Mouse (Mus musculus) hindbrain, embryonic 14.5 days (tissue): ENCODE measurements at regions not wholly inside any gene's neighbourhood (a gene's known extent, or its start where the extent isn't known, plus 50 kb on each side); places are given as distances from the start of the nearest gene placed in this dataset.

Experiments used
- ATAC-seq: fragments of 200-750 bp; cut with Nextera tagmentation; 2 replicates; pipeline ENCODE4 v1.8.0; 2017; ENCODE audit warnings: moderate number of reproducible peaks, mild to moderate bottlenecking, moderate TSS enrichment, moderate library complexity; ENCODE audit not compliant: low FRiP score
- DNase-seq: peaks from one replicate; pipeline ENCODE4 v3.0.0-alpha.2; 2015; ENCODE audit warnings: low spot score
- H3K27ac ChIP-seq: fragments of 300-500 bp; sonication (generic); 2 replicates; pipeline ENCODE4 v1.5.1; 2014; ENCODE audit warnings: mild to moderate bottlenecking, moderate library complexity
- H3K27me3 ChIP-seq: fragments of 300-500 bp; sonication (generic); 2 replicates; pipeline ENCODE4 v1.6.1; 2014; ENCODE audit warnings: mild to moderate bottlenecking, low read length, mixed read lengths; ENCODE audit not compliant: control insufficient read depth, insufficient read depth
- H3K36me3 ChIP-seq: fragments of 300-500 bp; sonication (generic); replicated peaks from 2 replicates; pipeline ENCODE4 v1.6.1; 2014; ENCODE audit not compliant: control insufficient read depth, insufficient read depth
- H3K4me1 ChIP-seq: fragments of 300-500 bp; sonication (generic); replicated peaks from 2 replicates; pipeline ENCODE4 v1.6.1; 2014; ENCODE audit warnings: antibody characterized with exemption, low read length, mixed read lengths; ENCODE audit not compliant: control insufficient read depth, insufficient read depth
- H3K4me2 ChIP-seq: fragments of 300-500 bp; sonication (generic); replicated peaks from 2 replicates; pipeline ENCODE4 v1.6.1; 2014; ENCODE audit warnings: mild to moderate bottlenecking, moderate library complexity
- H3K4me3 ChIP-seq: fragments of 300-500 bp; sonication (generic); replicated peaks from 2 replicates; pipeline ENCODE4 v1.5.1; 2014; ENCODE audit warnings: mild to moderate bottlenecking, low read length
- H3K9ac ChIP-seq: fragments of 300-500 bp; sonication (generic); 2 replicates; pipeline ENCODE4 v1.6.1; 2014
- H3K9me3 ChIP-seq: fragments of 300-500 bp; sonication (generic); 2 replicates; pipeline ENCODE4 v1.6.1; 2016; ENCODE audit warnings: low read length; ENCODE audit not compliant: control insufficient read depth
- WGBS: fragments of 180-500 bp; shearing (Covaris S2); extraction: QIAGEN DNeasy Blood & Tissue Kit; methylation state at CpG from one replicate; pipeline ENCODE4 v1.1.7; 2014; 5-methylcytosine and 5-hydroxymethylcytosine counted together

- no peaks in the 10 kb centered on the region for H3K4me1 ChIP-seq
- H3K9me3 ChIP-seq, result no peaks in the 10 kb centered on the region
- no peak for ATAC-seq
- no peak overlapping the region for H3K27ac ChIP-seq
- no peaks in the 10 kb centered on the region for H3K27me3 ChIP-seq
- no peak overlapping the region for H3K4me3 ChIP-seq
- 96% methylated on average over 1 of the region's 1 CpGs for WGBS
- no peak overlapping the region for H3K4me2 ChIP-seq
- DNase-seq, result no peak
- no peaks in the 10 kb centered on the region for H3K36me3 ChIP-seq
- H3K9ac ChIP-seq, result no peak overlapping the region
These were observed 367.3 kb upstream of the Myt1l start for GRCm38 (mm10) chr12:29160920-29161319.

- no peaks in the 10 kb centered on the region for H3K36me3 ChIP-seq
- H3K4me3 ChIP-seq, result no peak overlapping the region
- DNase-seq, result no peak
- no peaks in the 10 kb centered on the region for H3K27me3 ChIP-seq
- H3K4me2 ChIP-seq, result no peak overlapping the region
- H3K9me3 ChIP-seq, result no peaks in the 10 kb centered on the region
- H3K4me1 ChIP-seq, result no peaks in the 10 kb centered on the region
- WGBS, result 16% methylated on average over 2 of the region's 2 CpGs
- H3K9ac ChIP-seq, result no peak overlapping the region
- no peak for ATAC-seq
- no peak overlapping the region for H3K27ac ChIP-seq
These were observed 366.6 kb upstream of the Myt1l start for GRCm38 (mm10) chr12:29161546-29161945.

GRCm38 (mm10) chr12:29164701-29165100 lies 363.5 kb upstream of the Myt1l start:
- H3K4me1 ChIP-seq, result no peaks in the 10 kb centered on the region
- no peaks in the 10 kb centered on the region for H3K27me3 ChIP-seq
- H3K4me3 ChIP-seq, result no peak overlapping the region
- DNase-seq (no peak), ATAC-seq (no peak)
- no peak overlapping the region for H3K9ac ChIP-seq
- no peak overlapping the region for H3K4me2 ChIP-seq
- H3K36me3 ChIP-seq, result no peaks in the 10 kb centered on the region
- WGBS, result 84% methylated on average over 2 of the region's 2 CpGs
- no peak overlapping the region for H3K27ac ChIP-seq
- no peaks in the 10 kb centered on the region for H3K9me3 ChIP-seq

DNA sequence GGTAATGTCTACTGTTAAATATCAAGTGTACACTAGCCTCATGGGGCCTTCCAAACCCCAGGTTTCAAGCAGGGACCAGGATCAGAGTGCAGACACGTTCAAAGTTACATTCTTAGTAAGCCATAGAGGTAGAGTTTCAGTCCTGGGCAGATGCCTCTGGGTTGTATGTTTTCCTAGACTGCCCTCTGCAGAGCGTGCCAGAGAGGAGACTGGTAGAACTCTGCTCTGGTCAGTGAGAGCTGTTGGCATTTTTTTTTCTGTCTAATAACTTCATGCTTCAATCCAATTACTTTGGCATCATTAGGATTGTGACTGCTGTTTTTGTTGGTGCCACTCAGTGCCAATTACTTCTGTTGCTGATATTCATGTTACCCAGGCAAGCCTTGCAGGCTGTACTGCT lies 361.9 kb upstream of the Myt1l start:
- WGBS, result 51% methylated on average over 2 of the region's 2 CpGs
- ATAC-seq (no peak), DNase-seq (no peak)
- Histone ChIP-seq H3K27ac (no peak overlapping the region), H3K9me3 (no peaks in the 10 kb centered on the region), H3K4me3 (no peak overlapping the region), H3K9ac (no peak overlapping the region), H3K4me1 (no peaks in the 10 kb centered on the region), H3K36me3 (no peaks in the 10 kb centered on the region), H3K4me2 (no peak overlapping the region), H3K27me3 (no peaks in the 10 kb centered on the region)

DNA sequence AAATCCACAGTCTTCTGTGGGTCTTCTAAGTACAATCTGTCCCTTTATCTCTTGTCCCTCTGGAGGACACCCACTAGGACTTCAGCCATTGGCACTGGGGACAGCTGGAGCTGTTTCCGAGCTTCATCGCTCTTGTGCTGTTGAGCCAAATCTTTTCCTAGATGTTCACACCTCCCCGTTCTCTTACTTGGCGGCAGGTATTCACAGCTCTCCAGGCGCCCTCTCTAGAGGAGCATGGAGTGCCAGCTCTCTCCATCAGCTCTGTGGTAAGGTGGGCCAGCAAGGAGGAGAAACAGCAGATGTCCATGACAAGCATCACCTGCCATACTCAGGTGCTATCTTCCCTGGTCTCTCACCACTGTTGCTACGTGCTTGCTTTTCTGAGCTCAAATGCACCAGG lies 360.3 kb upstream of the Myt1l start:
- no peaks in the 10 kb centered on the region for H3K27me3 ChIP-seq
- H3K27ac ChIP-seq, result no peak overlapping the region
- 84% methylated on average over 6 of the region's 6 CpGs for WGBS
- H3K9me3 ChIP-seq, result no peaks in the 10 kb centered on the region
- no peaks in the 10 kb centered on the region for H3K4me1 ChIP-seq
- H3K4me2 ChIP-seq, result no peak overlapping the region
- DNase-seq (no peak), ATAC-seq (no peak)
- H3K9ac ChIP-seq, result no peak overlapping the region
- no peak overlapping the region for H3K4me3 ChIP-seq
- H3K36me3 ChIP-seq, result no peaks in the 10 kb centered on the region

- ATAC-seq (peak; percentile 51; the same call in 1 of the 2 replicates), DNase-seq (peak; percentile 34)
- H3K36me3 ChIP-seq, result no peaks in the 10 kb centered on the region
- H3K27me3 ChIP-seq, result no peaks in the 10 kb centered on the region
- H3K4me1 ChIP-seq, result peaks cover 13% of the 10 kb centered on the region
- no peak overlapping the region for H3K4me3 ChIP-seq
- H3K4me2 ChIP-seq, result no peak overlapping the region
- H3K27ac ChIP-seq, result peak overlapping the region; percentile 68
- H3K9me3 ChIP-seq, result no peaks in the 10 kb centered on the region
- no peak overlapping the region for H3K9ac ChIP-seq
- 60% methylated on average over 10 of the region's 10 CpGs for WGBS
These were observed 352.3 kb upstream of the Myt1l start for GRCm38 (mm10) chr12:29175698-29176440.

GRCm38 (mm10) chr12:29177145-29177544 lies 351.0 kb upstream of the Myt1l start:
- H3K9ac ChIP-seq, result no peak overlapping the region
- DNase-seq, result no peak
- no peaks in the 10 kb centered on the region for H3K9me3 ChIP-seq
- no peak for ATAC-seq
- no peaks in the 10 kb centered on the region for H3K36me3 ChIP-seq
- no peak overlapping the region for H3K27ac ChIP-seq
- no peak overlapping the region for H3K4me3 ChIP-seq
- peaks cover 13% of the 10 kb centered on the region for H3K4me1 ChIP-seq
- no peaks in the 10 kb centered on the region for H3K27me3 ChIP-seq
- WGBS, result 87% methylated on average over 12 of the region's 12 CpGs
- no peak overlapping the region for H3K4me2 ChIP-seq

DNA sequence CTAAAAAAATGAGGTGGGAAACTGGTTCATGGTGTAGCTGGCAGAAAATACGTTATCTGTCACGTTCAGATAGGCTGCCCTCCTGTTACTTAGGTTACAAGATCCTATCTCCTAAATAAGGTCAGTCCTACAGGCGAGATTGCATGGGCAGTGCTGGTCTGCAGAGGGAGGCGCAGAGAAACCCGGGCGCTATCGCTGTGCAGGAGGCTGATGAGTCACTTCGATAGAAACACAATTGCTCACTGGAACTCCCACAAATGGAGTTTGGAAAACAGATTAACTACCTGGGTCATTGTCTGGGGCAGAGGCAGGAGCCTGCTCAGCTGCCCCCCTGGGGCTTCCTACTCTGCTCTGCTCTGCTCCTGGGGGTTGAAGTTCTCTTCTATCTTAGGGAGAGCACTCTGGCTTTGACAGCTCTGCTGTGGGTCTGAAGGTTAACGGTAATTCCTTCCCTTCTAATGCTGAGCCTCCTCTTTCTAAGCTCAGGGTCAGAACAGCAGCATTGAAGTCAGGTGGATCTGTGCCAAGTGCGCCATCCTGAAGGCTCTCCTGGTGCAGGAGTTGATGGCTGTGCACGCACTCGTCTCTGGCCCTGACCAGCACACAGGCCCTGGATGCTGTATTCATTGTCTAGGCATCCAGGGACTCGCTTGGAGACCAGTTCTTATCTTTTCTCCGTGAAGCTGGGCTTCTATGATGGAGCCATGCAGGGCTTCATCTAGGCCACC lies 349.9 kb upstream of the Myt1l start:
- no peaks in the 10 kb centered on the region for H3K36me3 ChIP-seq
- ATAC-seq (no peak), DNase-seq (no peak)
- no peaks in the 10 kb centered on the region for H3K27me3 ChIP-seq
- H3K9me3 ChIP-seq, result no peaks in the 10 kb centered on the region
- no peak overlapping the region for H3K27ac ChIP-seq
- no peak overlapping the region for H3K9ac ChIP-seq
- H3K4me3 ChIP-seq, result no peak overlapping the region
- peaks cover 13% of the 10 kb centered on the region for H3K4me1 ChIP-seq
- WGBS, result 76% methylated on average over 14 of the region's 14 CpGs
- H3K4me2 ChIP-seq, result no peak overlapping the region

DNA sequence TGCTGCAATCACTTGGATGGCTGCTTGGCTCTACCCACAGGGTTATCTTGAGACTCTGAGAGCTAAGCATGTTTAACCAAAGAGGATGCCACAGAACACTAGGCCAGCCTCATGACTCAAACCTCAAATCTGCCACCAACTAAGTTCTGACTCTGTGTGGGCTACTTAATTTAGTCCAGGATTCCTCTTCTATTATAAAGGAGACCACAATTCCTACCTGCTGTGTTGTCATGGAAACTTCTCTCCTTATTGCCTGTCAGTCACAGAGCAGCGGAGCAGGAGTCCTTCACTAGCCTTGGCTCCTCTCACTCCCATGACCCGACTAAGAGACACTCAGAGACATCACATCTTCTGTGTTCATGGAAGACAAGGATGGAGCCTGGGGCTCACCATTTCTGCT lies 348.8 kb upstream of the Myt1l start:
- Histone ChIP-seq H3K9me3 (no peaks in the 10 kb centered on the region), H3K4me2 (no peak overlapping the region), H3K4me1 (peaks cover 13% of the 10 kb centered on the region), H3K27me3 (no peaks in the 10 kb centered on the region), H3K9ac (no peak overlapping the region), H3K4me3 (no peak overlapping the region), H3K27ac (no peak overlapping the region), H3K36me3 (no peaks in the 10 kb centered on the region)
- WGBS, result 13% methylated on average over 2 of the region's 2 CpGs
- no peak for DNase-seq
- no peak for ATAC-seq
